Mouse (Mus musculus) heart, adult 8-10 months (tissue): ENCODE results near the gene Nr2f1. TPM values are rescaled to one million over a fixed set of nuclear protein-coding genes. Genes with fewer than 3 reads are reported as not detected.

Experiments used
- DNase-seq: peaks from one replicate; pipeline ENCODE4 v3.0.0; 2022; ENCODE audit warnings: low spot score
- total RNA-seq, 4 experiments: library from RNA; stranded (reverse); gene quantifications; 2 replicates each; pipeline ENCODE4 v1.2.4; 2022

Gene Nr2f1
- total RNA-seq, 4 experiments from 2014 or later = 1.5 to 4.4 (median 4.0) TPM

DNA sequence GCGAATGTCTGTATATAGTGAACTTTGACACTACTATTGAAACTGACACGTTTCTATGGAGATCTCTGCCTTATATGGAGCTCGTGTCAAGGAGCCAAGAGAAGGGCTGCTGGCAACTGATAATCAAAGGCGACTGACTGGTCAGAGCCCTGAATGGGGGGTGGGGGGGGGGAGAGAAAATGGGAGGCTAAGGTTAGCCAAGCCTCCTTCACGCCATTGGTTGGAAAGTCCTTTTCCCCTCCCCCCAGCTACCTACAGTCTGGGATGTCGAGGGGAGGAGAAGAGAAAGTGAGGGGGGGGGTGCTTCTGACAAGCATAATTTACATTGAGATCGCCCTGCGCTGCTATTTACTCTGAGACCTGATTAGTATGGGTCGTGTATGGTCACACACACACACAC lies 850 bp upstream of the Nr2f1 start:
- no peak for DNase-seq

DNA sequence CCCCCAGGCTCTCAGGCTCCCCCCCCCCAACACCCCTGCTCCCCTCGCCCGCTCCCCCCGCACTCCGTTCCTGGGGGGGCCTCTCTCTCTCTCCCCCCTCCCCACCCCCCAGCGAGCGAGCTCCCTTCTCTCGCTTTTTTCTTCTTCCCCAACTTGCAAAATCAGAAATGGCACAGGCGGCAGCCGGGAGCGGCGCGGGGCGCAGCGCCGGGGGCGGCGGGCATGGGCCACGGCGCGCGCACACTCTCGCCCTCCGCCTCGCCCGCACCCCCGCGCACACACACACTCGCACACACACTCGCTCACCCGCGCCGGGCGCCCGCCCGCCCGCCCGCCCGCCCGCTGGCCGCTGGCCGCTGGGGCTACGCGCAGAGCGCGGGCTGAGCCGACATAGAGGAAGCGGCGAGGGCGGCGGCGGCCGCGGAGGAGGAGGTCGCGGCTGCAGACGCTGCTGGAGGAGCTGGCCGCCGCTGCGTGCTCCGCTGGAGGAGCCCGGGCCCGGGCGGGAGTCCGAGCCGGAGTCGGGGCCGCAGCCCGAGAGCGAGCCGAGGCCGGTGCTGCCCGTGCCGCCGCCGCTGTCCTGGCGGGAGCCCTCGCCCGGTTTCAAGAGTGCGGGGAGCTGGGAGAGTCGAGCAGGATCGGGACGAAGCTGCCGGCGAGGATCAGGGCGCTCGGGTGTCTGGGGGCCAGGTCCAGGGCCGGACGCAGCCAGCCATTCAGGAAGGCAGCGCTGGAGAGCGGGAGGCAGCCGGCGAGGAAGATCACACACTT lies 501 bp downstream of the Nr2f1 start:
- DNase-seq = no peak

DNA sequence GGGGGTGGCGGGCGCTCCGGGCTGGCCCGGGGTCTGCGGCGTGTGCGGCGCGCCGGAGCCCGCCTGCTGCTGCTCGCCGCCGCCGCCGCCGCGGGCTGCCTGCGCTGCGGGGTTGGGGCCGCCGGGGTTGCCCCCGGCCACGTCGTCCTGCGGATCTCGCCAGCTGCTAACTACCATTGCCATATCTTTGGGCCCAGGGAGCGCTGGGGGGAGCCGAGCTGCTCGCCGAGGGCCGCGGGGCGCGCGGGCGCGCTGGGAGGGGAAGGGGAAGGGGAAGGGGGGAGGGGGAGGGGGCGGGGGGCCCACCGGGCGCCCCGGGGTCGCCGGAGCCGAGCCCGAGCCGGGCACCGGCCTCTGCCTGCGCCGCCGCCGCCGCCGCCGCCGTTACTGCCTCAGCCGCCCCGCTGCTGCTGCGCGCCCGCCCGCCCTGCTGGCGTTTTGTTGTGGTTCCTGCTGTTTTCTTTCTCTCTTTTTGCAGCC lies 1.1 kb downstream of the Nr2f1 start:
- no peak for DNase-seq

DNA sequence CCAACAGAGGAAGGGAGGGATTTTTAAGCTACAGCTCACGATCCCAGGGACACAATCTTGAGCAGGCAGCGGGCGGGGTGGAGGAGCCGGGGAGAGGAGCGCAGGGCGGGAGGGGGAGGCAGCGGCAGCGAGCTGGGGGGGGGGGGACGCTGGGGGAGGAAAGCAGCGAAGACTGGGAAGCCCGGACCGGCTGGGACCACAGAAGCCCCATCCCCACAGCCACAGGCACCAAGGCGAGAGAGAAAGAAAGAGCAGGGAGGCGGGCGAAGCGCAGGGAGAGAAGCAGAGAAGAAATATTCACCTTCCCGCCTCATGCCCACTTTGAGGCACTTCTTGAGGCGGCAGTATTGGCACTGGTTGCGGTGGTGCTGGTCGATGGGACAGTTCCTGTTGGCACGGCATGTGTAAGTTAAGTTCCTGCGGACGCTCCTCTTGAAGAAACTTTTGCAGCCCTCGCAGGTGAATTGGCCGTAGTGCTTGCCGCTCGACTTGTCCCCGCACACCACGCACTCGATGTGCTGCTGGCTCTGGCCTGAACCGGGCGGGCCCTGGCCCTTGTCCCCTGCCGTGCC lies 1.7 kb downstream of the Nr2f1 start:
- DNase-seq = no peak

DNA sequence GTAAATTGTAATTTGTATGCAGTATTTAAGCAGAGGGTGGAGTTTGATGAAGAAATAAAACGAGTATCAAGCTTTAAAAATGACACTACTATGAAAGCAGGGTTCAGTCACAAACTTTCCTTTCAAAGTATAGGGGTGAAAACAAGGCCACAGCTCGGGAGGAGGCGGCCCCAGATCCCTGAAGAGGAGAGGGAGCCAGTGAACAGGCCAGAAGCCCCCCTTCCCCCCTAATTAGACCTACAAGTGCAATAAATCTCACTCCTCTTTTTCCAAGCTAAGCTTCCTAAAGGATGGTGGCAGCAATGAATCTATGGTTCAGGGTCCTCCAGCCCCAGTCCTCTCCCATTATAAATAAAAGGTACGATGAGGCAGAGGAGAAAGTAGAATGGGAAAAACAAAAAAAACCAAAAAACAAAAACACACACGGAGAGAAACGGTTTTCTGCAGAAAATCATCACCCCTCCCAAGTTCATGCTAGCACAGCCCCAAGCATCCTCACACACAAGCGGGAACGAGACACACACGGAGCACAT lies 2.2 kb downstream of the Nr2f1 start:
- no peak for DNase-seq

DNA sequence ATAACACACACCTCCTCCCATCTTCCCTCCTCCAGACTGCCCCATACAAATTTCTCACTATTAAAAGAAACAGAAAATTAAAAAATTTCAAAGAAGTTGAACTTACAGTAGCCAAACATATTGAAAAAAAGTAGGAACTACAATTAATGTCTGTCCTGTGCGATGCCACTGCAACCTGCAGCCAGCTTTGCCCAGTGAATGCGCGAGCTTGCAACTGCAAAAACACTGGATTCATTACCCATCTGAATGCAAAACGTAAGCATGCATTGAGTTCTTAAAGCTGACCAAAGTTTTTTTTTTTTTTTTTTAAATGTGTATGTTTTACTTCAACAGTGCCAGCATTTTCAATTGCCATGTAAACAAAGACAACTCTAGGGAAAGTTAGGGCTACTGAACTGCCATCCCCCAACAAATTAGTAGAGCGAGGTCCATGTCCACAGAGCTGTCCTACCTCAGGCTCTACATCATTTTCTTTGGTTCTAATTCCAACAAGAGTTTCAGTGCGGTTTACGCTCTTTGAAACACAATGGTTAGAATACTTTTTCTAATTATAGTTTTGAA lies 3.2 kb downstream of the Nr2f1 start:
- DNase-seq = no peak

DNA sequence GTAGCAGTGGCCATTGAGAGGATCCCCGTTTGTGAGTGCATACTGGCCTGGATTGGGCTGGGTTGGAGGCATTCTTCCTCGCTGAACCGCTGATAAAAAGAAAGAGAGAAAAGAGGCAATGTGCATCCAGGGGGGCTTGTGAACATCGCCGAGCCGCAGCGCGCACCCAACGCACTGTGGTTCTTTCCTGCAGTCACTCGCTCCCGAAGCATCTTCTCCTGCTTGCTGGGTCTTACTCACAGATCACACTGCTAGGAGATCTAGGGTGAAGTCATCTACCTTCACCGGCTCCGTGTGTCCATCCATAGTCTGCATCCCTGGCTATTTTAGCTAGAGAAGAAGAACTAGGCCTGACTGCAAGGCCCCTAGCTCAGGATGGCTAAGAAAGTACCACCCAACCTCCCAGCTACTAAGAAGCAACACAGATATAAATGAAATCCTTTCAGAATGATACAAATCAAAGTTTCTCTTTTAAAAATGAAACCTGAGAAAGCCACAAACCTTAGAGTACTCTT lies 3.9 kb downstream of the Nr2f1 start:
- DNase-seq = no peak

DNA sequence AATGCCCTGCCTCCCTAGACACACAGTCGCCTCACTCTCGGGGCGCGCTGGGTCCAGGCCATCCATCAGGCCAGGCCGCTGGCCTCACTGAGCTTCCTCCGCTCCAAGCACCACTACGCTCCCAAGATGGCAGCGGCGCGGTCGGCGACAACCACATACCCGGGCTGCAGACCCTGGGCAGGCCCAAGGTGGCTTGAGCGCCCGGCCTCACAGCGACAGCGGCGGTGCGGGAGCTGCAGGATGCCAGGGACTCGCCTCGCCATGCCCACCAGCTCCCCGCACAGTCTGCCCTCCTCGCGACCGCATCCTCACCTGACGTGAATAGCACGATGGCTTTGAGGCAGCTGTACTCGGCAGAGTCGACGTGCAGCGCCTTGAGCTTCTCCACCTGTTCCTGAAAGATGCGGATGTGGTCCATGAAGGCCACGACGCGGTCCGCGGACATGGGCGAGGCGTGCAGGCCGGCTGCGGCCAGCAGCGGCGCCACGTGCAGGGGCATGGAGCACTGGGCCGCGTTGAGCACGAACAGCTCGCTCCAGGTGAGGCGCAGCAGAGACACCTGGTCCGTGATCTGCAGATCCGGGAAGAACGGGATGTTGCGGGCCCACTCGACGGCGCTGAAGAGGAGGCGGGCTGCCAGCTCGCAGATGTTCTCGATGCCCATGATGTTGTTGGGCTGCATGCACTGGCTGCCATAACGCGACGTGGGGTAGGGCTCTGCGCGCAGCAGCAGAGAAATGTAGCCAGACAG lies 4.5 kb downstream of the Nr2f1 start:
- DNase-seq = no peak

DNA sequence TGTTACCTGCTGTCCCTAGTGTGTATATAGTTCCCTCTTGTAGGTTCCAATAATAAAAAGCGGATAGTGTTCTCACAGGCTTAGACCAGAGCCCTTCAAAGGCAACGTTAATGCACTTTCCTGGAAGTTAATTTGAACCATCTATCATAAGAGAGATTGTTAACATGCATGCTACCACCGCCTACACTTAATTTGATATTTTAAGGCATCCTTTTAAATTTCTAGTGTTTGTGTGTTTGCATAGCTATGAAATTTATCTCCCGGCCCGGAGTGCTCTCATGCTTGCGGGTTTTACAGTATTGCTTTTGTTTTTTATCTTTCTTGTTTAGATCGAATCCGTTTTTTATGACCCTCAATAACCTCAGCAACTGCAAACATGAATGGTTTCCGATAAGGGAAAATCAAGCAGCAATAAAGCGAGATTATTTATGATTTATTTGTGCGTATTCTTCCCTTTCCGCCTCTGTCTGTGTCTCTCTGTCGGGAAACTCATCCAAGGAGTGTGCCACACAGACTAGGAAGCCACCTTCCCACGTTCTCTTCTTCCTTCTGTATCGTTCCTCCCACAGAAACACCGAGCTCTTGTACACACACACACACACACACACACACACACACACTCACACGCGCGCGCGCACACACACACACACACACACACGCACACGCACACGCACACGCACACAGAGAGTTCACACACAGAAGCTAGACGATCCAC lies 5.3 kb downstream of the Nr2f1 start:
- no peak for DNase-seq

DNA sequence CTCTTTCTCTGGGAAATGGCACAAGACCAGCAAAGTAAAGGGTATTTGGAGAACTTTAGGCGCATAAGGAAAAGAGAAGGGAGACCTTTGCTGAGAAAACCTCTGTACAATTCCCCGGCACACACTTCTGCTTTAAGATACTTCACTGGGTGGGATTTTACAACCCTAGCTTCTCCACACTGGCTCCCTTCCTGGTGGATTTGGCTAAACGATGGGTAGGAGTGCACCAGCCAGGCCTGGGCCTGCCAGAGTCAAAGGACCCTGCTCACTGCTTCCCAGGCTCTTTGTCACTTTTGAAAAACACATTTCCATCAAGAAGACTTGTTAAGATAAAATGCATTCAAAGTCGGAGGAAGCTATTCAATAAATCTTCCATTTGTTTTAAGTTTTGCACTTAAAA lies 6.3 kb downstream of the Nr2f1 start:
- DNase-seq = no peak

DNA sequence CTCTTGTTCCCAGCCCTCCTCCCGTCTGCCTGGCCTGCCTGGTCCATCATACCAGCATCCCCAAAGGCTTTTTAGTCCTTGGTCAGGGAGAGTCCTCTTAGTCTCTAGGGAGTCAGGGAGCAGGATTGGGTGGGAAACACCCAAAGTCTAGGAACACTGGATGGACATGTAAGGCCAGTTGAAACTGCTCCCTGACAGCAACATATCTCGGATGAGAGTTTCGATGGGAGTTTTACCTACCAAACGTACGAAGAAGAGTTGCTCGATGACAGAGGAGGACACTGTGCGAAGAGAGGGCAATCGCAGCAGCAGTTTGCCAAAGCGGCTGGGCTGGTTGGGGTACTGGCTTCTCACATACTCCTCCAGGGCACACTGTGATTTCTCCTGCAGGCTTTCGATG lies 10.0 kb downstream of the Nr2f1 start:
- no peak for DNase-seq

DNA sequence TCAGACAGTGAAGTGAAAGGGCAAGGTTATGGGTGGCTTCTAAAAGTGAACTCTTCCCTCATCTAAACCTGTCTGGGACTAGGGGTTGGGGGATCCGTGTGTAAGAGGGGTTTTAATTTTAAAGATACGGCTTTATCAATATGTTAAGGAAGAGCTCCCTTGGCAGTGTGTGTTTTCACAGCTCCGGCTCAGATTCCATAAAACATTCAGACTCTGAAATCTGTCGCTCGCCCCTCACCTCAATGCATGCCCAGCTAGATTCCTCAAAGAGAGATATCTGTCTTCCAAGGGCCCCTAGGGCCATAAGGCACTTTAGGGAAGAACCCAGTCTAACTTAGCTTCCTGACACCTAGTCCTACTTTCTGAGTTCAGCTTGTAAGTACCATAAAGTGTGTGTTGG lies 11.7 kb downstream of the Nr2f1 start:
- no peak for DNase-seq

DNA sequence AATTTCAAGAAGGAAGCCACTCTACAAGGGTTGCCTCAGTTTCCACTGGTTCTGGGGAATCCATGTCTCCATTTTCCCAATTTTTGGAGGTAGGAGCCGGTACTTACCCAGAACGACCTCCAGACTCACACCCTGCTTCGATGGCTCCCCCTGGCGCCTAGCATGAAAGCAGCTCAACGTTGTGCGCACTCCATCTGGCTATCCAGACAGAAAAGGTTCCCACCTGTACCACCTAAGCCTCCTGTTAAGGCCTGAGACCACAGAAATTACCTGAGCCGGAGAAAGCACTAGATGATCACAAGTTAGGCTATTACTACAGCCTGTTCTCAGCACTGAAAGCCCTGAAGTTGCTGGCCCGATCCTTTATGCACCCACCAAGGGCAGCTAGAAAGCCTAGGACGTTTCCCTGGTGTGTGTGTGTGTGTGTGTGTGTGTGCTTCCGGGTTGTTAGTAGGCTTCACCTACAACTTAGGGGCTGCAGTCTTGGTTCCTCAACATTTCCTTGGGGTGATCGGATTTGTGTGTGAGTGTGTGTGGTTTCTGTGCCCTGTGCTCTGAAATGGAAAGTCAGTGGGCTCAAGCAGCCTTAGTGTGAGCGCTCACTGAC lies 13.1 kb downstream of the Nr2f1 start:
- DNase-seq = no peak

DNA sequence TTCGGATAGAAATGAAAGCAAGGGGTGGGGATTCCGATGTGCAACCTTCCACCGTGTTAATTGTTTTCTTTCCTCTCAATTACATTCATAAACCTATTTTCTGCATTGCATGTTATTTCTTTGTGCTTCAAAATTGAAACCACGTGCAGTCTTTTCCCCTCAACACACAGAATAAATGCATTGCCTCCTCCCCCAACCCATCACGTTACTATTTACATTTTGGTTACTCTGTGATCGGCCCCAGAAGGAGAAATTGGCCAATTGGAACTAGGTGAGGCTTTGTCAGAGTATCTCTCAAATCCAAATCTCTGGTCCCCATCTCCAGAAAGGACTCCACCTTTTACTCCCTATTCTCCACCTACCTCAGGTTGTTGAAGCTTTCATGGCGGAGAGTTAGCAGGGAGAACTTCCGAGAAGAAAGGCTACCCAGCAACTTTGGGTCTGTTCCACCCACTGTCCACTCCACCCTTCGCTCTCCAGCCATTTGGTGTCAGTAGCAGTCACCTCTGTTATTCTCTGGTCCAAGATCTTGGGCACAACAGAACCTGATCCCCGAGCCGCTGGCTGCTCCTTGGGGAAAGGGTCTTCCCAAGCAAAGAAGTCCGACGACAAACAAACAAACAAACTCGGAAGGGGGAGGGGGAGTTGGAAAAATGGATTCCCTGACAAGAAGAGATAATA lies 14.6 kb downstream of the Nr2f1 start:
- no peak for DNase-seq

DNA sequence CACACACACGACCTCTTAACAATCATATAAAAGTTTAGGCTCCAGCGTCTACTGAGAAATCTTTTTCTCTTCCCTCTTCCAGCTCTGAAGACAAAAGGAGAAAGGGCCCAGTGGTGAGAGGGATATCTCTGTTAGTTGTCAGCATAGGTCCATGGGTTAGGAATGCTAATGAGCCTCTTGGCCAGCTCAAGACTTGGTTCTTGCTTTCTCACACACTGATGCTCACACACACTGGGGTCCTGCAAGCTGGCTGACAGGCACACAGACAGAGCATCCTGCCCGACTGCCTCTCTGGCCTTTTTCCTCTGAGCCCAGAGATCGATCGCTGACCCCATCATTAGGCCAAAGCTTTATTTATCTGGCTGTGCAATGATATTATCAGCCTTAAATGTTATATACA lies 15.6 kb downstream of the Nr2f1 start:
- no peak for DNase-seq

DNA sequence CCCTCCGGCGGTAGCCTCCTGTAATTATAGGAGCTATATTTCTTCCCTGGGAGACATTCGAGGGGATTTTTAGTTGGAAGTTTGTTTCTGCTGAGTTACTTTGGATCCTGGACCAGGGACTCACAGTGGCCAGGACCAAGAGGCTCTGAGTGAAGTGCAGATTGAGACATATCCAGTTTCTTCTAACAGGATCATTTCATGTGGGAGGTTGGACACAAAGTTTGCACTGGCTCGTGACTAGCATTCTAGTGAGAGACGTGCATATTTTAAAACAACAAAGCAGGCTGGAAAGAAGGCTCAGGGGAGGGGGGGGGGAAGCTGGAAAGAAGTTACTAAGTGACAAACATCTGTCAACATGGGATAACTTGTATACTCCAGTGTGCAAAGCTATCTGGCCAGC lies 16.6 kb downstream of the Nr2f1 start:
- no peak for DNase-seq

DNA sequence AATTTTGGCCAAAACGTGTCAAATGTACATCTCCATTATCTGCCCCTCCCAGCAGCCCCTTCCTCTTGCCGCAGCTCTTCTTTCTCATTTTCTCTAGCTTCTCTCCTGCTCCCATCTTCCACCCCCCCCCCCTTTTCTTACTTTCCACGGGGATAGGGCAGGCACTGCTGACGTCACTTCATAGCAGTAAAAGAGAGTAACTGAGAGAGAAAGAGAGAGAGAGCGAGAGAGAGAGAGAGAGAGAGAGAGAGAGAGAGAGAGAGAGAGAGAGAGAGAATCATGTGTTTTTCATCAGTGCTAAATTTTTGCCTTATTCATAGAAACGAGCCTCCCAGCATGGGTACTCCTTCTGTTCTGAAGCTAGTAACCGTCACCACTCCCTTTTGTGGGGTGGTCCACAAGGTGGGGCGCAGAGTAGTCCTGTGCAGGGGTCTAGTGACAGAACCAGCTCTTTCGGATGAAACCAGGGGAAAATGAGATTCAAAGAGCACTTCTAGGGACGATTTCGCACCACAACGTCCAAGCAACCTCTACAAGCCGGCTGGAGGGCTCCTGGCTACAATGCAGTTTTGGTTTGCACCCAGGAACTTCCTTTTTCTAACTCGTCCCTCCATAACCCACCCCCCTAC lies 17.5 kb downstream of the Nr2f1 start:
- no peak for DNase-seq

DNA sequence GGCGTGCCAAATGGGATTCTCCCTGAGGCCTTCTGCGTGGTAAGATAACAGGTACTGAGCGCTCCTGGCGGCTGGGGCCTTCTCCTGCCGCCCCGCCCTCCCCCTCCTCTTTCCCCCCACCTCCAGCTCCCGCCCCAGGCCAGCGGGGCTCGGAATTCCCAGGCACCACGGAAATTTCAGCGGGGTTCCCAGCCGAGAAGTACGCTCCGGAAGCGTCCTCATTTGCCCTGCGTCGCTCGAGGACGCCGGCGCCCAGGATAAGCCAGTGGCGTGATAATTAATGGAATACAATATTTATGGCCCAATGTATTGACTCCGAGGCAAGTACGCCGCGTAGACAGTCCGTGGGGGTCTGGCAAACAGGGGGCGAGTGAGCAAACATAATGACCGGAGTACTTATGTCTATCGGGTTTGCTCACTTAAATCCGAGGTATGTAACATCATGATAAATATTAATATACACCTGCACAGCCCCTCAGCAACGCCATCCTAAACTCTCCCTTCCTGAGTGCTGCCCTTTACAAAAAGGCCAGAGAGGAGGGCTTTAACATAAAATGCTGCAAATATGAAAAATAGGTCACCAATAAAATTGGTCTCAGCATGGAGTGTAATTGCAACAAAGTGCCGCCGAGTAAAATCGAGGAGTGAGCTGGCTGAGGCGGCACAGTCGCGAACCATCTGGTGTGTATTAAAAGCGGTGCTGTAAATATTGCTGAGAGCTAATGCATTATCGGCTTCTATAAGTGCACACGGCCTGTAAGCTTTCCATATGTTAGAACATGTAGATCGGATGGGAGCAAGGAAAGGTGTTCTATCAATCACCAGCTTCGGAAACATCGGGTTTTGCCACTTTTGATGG lies 18.3 kb downstream of the Nr2f1 start:
- DNase-seq = no peak

DNA sequence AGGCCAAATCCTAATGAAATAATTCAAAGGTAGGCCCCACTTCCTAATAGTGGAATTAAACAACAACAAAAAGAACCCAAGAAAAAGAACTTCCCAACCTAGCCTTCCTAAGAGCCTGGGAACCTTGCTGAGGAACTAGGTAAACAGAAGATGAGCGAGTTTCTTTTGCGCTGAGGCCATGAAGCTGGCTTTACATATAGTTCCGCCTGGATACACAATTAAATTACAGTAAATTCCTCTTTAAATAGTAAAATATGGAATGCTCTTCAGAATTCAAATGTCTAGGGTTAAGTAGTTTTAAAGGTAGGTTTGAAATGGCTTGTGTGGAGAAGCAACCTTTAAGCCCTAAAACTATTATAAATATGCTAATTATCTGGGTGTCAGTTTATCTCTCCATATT lies 19.3 kb downstream of the Nr2f1 start:
- DNase-seq = no peak
